Mouse (Mus musculus): ENCODE results near the gene Zmiz1. TPM values are rescaled to one million over a fixed set of nuclear protein-coding genes. Genes with fewer than 3 reads are reported as not detected.

Zmiz1 gene
- total and polyA plus RNA-seq, 3 experiments: 0.09 to 0.16 TPM; not detected in 1

DNA sequence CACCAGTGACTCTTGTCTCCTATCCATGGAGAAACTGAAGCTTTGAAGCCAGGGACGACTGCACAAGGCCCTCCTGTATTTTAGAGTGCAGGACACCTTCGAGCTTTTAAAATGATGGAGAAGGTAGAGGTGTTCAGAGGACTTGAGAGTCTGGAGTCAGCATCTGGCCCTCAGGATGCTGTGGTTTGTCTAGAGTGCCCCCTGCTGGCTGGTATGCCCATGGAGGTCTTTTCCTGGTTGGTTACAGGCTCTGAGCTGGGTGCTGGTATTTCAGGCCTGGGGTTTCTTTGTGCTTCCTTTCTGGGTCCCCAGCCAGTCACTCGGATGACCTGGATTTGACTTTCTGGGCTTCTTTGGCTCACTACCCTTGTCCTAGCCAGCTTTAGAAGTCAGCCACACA is 108.3 kb downstream of the Zmiz1 start:
- no peak for ATAC-seq (ENCODE audit: extremely low read depth, insufficient number of reproducible peaks, low FRiP score, poor library complexity, severe bottlenecking)
- no peak for DNase-seq (ENCODE audit: low spot score)
- peaks cover 60% of the 10 kb centered on the region for H3K9me3 ChIP-seq (replicated peaks)
- H3K36me3 ChIP-seq (replicated peaks): no peaks in the 10 kb centered on the region
- TF ChIP-seq TAL1 (conservative IDR thresholded peaks at IDR 0.05; ENCODE audit: low read depth, low read length) (no peak), CTCF (IDR thresholded peaks at IDR 0.05; ENCODE audit: low read depth, low read length) (no peak), GATA2 (IDR thresholded peaks at IDR 0.05; ENCODE audit: borderline replicate concordance, low read depth, low read length) (no peak), POLR2AphosphoS5 (IDR thresholded peaks at IDR 0.05; ENCODE audit: insufficient replicate concordance, low read depth, low read length) (no peak), GATA1 (IDR thresholded peaks at IDR 0.05; ENCODE audit: borderline replicate concordance, low read length) (no peak)
- H3K4me1 ChIP-seq (ENCODE audit: insufficient read depth, low read depth, low read length): no peaks in the 10 kb centered on the region
- H3K4me3 ChIP-seq (ENCODE audit: low read depth, low read length): no peak overlapping the region
- no peaks in the 10 kb centered on the region for H3K27me3 ChIP-seq (ENCODE audit: insufficient read depth, low read length)

DNA sequence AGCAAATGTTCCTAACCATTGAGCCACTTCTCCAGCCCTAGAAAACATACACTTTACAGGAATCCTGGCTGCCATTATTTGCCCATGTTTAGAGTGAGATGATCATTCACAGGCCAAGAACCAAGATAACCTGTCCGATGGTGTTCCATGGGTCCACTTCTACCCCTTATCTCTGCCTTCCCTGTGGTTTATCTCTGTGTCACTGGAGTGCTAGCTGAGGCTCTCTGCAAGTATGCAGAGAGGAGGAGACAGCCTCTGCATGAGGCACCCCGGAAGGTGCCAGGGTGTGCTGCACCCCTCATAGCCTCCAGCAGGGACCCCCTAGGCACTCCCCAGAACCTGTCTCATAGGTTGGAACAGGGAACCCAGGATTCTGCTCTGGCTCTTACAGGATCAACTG is 108.9 kb downstream of the Zmiz1 start:
- Histone ChIP-seq H3K36me3 (replicated peaks) (no peaks in the 10 kb centered on the region), H3K27me3 (ENCODE audit: insufficient read depth, low read length) (no peaks in the 10 kb centered on the region), H3K9me3 (replicated peaks) (peaks cover 60% of the 10 kb centered on the region), H3K4me3 (ENCODE audit: low read depth, low read length) (no peak overlapping the region), H3K4me1 (ENCODE audit: insufficient read depth, low read depth, low read length) (no peaks in the 10 kb centered on the region)
- no peak for DNase-seq (ENCODE audit: low spot score)
- TF ChIP-seq POLR2AphosphoS5 (IDR thresholded peaks at IDR 0.05; ENCODE audit: insufficient replicate concordance, low read depth, low read length) (no peak), CTCF (IDR thresholded peaks at IDR 0.05; ENCODE audit: low read depth, low read length) (no peak), TAL1 (conservative IDR thresholded peaks at IDR 0.05; ENCODE audit: low read depth, low read length) (no peak), GATA1 (IDR thresholded peaks at IDR 0.05; ENCODE audit: borderline replicate concordance, low read length) (no peak), GATA2 (IDR thresholded peaks at IDR 0.05; ENCODE audit: borderline replicate concordance, low read depth, low read length) (no peak)
- no peak for ATAC-seq (ENCODE audit: extremely low read depth, insufficient number of reproducible peaks, low FRiP score, poor library complexity, severe bottlenecking)

DNA sequence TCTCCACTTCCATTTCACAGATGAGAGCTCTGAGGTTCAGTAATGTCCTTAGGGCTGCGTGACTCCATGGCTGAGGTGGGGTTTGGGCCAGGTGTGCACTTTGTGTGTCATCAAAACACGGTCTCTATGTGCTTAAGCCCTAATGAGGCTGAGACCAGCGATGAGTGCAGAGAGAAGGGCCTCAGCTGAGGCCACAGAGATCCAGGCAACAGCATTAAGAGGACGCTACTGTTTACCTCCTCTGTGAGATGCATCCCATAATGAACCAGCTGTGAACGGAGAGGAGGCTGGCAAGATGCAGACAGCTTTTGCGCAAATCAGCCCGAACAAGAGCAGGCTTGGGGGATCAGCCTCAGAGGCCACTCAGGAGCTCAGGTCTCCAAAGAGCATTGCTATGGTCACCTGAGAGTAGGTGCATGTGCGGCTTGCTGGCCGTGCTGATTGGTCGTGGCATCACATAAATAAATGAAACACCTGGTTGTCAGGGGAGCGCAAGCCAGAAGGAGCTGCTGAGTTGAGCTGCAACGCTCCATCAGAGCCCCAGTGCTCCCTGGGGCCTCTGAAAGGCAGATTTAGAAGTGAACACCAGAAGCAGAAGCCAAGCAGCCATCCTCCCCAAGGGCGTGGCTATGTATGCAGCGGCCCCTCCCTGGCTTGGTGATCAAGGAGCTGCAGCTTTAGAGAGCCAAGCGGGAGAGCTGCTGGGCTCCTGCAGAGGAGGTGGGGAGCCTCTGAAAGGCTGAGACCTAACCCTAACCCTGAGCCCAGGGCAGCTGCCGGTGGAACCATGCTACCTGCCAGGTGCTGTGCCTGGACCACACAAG is 115.3 kb downstream of the Zmiz1 start:
- H3K4me3 ChIP-seq (ENCODE audit: low read depth, low read length): no peak overlapping the region; the same call in 1 of the 2 replicates
- peaks cover 65% of the 10 kb centered on the region for H3K9me3 ChIP-seq (replicated peaks)
- DNase-seq (ENCODE audit: low spot score) (no peak), ATAC-seq (ENCODE audit: extremely low read depth, insufficient number of reproducible peaks, low FRiP score, poor library complexity, severe bottlenecking) (no peak)
- no peak for TF ChIP-seq GATA2 (IDR thresholded peaks at IDR 0.05; ENCODE audit: borderline replicate concordance, low read depth, low read length)
- TF ChIP-seq POLR2AphosphoS5 (IDR thresholded peaks at IDR 0.05; ENCODE audit: insufficient replicate concordance, low read depth, low read length): no peak
- no peak for TF ChIP-seq TAL1 (conservative IDR thresholded peaks at IDR 0.05; ENCODE audit: low read depth, low read length)
- TF ChIP-seq CTCF (IDR thresholded peaks at IDR 0.05; ENCODE audit: low read depth, low read length): no peak
- TF ChIP-seq GATA1 (IDR thresholded peaks at IDR 0.05; ENCODE audit: borderline replicate concordance, low read length): no peak
- no peaks in the 10 kb centered on the region for H3K27me3 ChIP-seq (ENCODE audit: insufficient read depth, low read length)
- no peaks in the 10 kb centered on the region for H3K4me1 ChIP-seq (ENCODE audit: insufficient read depth, low read depth, low read length)
- H3K36me3 ChIP-seq (replicated peaks): no peaks in the 10 kb centered on the region

DNA sequence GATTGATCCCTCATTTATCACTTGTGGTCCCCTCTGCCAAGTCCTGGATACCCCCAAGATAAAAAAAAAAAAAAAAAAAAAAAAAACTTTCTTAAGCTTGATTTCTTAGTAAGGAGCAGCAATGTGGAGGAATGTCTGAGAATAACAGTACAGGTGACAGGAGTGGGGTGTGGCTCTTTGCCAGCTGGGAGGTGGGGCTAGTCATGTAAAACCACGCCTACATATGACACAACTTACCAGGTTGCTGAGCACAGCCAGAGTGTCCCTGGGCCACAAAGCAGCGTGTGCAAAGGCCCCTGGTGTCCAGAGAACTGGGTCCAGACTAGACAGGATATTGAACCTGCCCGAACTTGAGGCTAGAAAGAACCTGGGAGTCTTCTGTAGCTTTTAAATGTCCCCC is 117.7 kb downstream of the Zmiz1 start:
- no peak for TF ChIP-seq TAL1 (conservative IDR thresholded peaks at IDR 0.05; ENCODE audit: low read depth, low read length)
- TF ChIP-seq GATA1 (IDR thresholded peaks at IDR 0.05; ENCODE audit: borderline replicate concordance, low read length): no peak
- TF ChIP-seq CTCF (IDR thresholded peaks at IDR 0.05; ENCODE audit: low read depth, low read length): no peak
- no peak for TF ChIP-seq POLR2AphosphoS5 (IDR thresholded peaks at IDR 0.05; ENCODE audit: insufficient replicate concordance, low read depth, low read length)
- TF ChIP-seq GATA2 (IDR thresholded peaks at IDR 0.05; ENCODE audit: borderline replicate concordance, low read depth, low read length): no peak
- no peak for ATAC-seq (ENCODE audit: extremely low read depth, insufficient number of reproducible peaks, low FRiP score, poor library complexity, severe bottlenecking)
- H3K4me1 ChIP-seq (ENCODE audit: insufficient read depth, low read depth, low read length): no peaks in the 10 kb centered on the region
- peaks cover 86% of the 10 kb centered on the region for H3K9me3 ChIP-seq (replicated peaks)
- no peak overlapping the region for H3K4me3 ChIP-seq (ENCODE audit: low read depth, low read length)
- H3K27me3 ChIP-seq (ENCODE audit: insufficient read depth, low read length): no peaks in the 10 kb centered on the region
- DNase-seq (ENCODE audit: low spot score): no peak
- H3K36me3 ChIP-seq (replicated peaks): no peaks in the 10 kb centered on the region

DNA sequence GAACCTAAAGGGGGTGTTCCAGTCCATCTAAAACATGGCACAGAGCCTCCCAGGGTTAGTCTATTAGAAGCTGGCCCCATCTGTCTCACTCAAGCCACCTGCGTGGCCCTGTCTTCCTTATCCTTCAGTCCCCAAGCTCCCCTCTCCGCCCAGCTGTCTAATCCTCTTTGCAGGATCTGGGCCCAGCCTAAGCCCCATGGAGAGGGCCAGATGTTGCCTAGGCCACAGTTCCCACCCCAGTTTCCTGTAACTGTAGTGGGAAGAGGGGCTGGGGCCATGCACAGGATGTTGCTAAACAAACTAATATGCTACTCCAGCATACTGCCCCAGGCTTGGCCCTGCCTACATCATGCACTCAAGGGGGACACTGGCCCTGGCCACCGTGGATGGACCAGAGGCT is 118.4 kb downstream of the Zmiz1 start:
- DNase-seq (ENCODE audit: low spot score): no peak
- no peak overlapping the region for H3K4me3 ChIP-seq (ENCODE audit: low read depth, low read length)
- TF ChIP-seq GATA2 (IDR thresholded peaks at IDR 0.05; ENCODE audit: borderline replicate concordance, low read depth, low read length) (no peak), GATA1 (IDR thresholded peaks at IDR 0.05; ENCODE audit: borderline replicate concordance, low read length) (no peak), POLR2AphosphoS5 (IDR thresholded peaks at IDR 0.05; ENCODE audit: insufficient replicate concordance, low read depth, low read length) (no peak), TAL1 (conservative IDR thresholded peaks at IDR 0.05; ENCODE audit: low read depth, low read length) (no peak), CTCF (IDR thresholded peaks at IDR 0.05; ENCODE audit: low read depth, low read length) (no peak)
- H3K36me3 ChIP-seq (replicated peaks): no peaks in the 10 kb centered on the region
- ATAC-seq (ENCODE audit: extremely low read depth, insufficient number of reproducible peaks, low FRiP score, poor library complexity, severe bottlenecking): no peak
- peaks cover 82% of the 10 kb centered on the region for H3K9me3 ChIP-seq (replicated peaks)
- H3K4me1 ChIP-seq (ENCODE audit: insufficient read depth, low read depth, low read length): no peaks in the 10 kb centered on the region
- H3K27me3 ChIP-seq (ENCODE audit: insufficient read depth, low read length): no peaks in the 10 kb centered on the region

DNA sequence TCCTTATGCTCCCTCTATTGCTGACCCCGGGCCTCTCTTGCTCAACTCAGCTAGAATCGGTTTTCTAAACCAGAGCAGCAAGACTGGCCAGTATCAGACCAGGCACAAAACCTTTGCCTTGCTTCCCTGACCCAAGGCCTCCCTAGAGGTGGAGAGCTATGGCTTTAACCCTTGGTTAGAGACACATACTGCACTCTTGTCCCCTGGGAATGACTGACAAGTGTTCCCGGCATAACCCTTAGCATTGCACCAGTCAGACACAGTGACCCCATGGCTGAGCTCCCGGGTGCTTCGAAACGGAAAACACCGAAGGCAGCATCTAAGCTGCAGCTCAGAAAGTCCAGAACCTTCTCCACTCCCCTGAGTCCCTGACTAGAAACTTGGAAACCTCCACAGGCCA is 120.6 kb downstream of the Zmiz1 start:
- H3K27me3 ChIP-seq (ENCODE audit: insufficient read depth, low read length): no peaks in the 10 kb centered on the region
- DNase-seq (ENCODE audit: low spot score) (no peak), ATAC-seq (ENCODE audit: extremely low read depth, insufficient number of reproducible peaks, low FRiP score, poor library complexity, severe bottlenecking) (no peak)
- H3K36me3 ChIP-seq (replicated peaks): no peaks in the 10 kb centered on the region
- TF ChIP-seq GATA2 (IDR thresholded peaks at IDR 0.05; ENCODE audit: borderline replicate concordance, low read depth, low read length) (no peak), CTCF (IDR thresholded peaks at IDR 0.05; ENCODE audit: low read depth, low read length) (no peak), POLR2AphosphoS5 (IDR thresholded peaks at IDR 0.05; ENCODE audit: insufficient replicate concordance, low read depth, low read length) (no peak), TAL1 (conservative IDR thresholded peaks at IDR 0.05; ENCODE audit: low read depth, low read length) (no peak), GATA1 (IDR thresholded peaks at IDR 0.05; ENCODE audit: borderline replicate concordance, low read length) (no peak)
- H3K4me3 ChIP-seq (ENCODE audit: low read depth, low read length): no peak overlapping the region
- H3K9me3 ChIP-seq (replicated peaks): peaks cover 81% of the 10 kb centered on the region
- no peaks in the 10 kb centered on the region for H3K4me1 ChIP-seq (ENCODE audit: insufficient read depth, low read depth, low read length)

Data from G1E (cell line).